Mouse (Mus musculus): ENCODE measurements around the gene Hyal3. TPM values are rescaled to one million over a fixed set of nuclear protein-coding genes. Genes with fewer than 3 reads are reported as not detected.

The Hyal3 gene
- 1.8 and 2.2 TPM in 2 replicates for polyA plus RNA-seq (2015; fragmentation: Nextera tagmentation; extraction: Ambion mirVana)

- H3K9me3 ChIP-seq, result no peaks in the 10 kb centered on the region
- peak within 1 kb of the TSS; percentile 54 for H3K9ac ChIP-seq
- H3K27me3 ChIP-seq, result no peaks in the 10 kb centered on the region
- H3K36me3 ChIP-seq, result no peaks in the 10 kb centered on the region
- H3K4me3 ChIP-seq, result peak within 1 kb of the TSS; percentile 60
- under 1% methylated on average over 32 of the region's 32 CpGs for WGBS
- H3K27ac ChIP-seq (replicated peaks), result peak within 1 kb of the TSS; percentile 82
- H3K4me1 ChIP-seq (replicated peaks), result peaks cover 31% of the 10 kb centered on the region
- ATAC-seq (ENCODE audit: low FRiP score, low read depth), result peak; percentile 76
- peak within 1 kb of the TSS; percentile 92 for H3K4me2 ChIP-seq
Measured at GRCm38 (mm10) chr9:107580501-107581317, at the start of gene Hyal3. Gene Hyal3 (plus strand): TSS chr9:107580818.

DNA sequence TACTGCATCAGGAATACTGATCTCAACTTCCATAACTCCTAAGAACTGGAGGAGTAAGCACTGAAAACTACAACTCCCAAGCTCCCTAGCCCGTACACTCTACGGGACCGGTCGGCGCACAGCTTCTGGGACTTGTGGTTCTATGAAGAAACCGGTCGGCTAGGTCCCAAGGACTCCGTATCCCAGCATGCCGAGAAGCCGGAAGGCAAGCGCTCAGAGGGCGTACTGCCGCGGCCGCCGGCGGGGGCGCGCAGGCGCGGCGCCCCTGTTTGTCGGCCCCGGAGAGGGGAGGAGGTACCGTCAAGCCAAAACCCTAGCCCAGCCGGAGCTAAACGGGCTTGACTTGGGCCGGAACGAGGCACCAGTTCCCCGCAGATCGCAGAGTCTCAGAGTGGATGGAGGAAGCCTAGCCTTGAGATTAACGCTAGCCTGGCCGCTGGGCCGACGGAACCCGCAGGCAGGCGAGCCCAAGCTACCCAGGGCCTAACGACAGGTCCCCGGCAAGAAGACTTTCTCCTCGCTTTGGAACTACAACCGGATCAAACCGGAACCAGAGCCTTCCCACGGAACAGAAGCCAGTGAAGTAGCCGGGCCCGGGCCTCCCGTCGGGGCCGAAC, 46.7 kb upstream of the Hyal3 start, which contains the start of gene Tmem115:
TSS of gene Tmem115 (plus strand) at position 155 of the 617 bp plus-strand sequence.
- H3K36me3 ChIP-seq, result peaks cover 16% of the 10 kb centered on the region
- H3K4me2 ChIP-seq, result peak within 1 kb of the TSS; percentile 99
- peak within 1 kb of the TSS; percentile 80 for H3K4me3 ChIP-seq
- H3K27me3 ChIP-seq, result no peaks in the 10 kb centered on the region
- H3K27ac ChIP-seq (replicated peaks), result peak within 1 kb of the TSS; percentile 83
- no peaks in the 10 kb centered on the region for H3K9me3 ChIP-seq
- WGBS, result under 1% methylated on average over 45 of the region's 48 CpGs
- H3K4me1 ChIP-seq (replicated peaks), result peaks cover 40% of the 10 kb centered on the region
- H3K9ac ChIP-seq, result peak within 1 kb of the TSS; percentile 84
- peak; percentile 98 for ATAC-seq (ENCODE audit: low FRiP score, low read depth)

- H3K27me3 ChIP-seq, result no peaks in the 10 kb centered on the region
- H3K27ac ChIP-seq (replicated peaks), result peak overlapping the region; percentile 83
- H3K4me3 ChIP-seq, result peak overlapping the region; percentile 80
- peaks cover 40% of the 10 kb centered on the region for H3K4me1 ChIP-seq (replicated peaks)
- 1% methylated on average over 40 of the region's 40 CpGs for WGBS
- peak overlapping the region; percentile 84 for H3K9ac ChIP-seq
- no peaks in the 10 kb centered on the region for H3K9me3 ChIP-seq
- peak overlapping the region; percentile 99 for H3K4me2 ChIP-seq
- peaks cover 23% of the 10 kb centered on the region for H3K36me3 ChIP-seq
- ATAC-seq (ENCODE audit: low FRiP score, low read depth), result peak; percentile 2; the same call in 1 of the 2 replicates
Measured at GRCm38 (mm10) chr9:107534408-107535202, 46.0 kb upstream of the Hyal3 start.

- no peak for ATAC-seq (ENCODE audit: low FRiP score, low read depth)
- no peak overlapping the region for H3K27ac ChIP-seq (replicated peaks)
- no peaks in the 10 kb centered on the region for H3K27me3 ChIP-seq
- no peak overlapping the region for H3K9ac ChIP-seq
- no peak overlapping the region for H3K4me3 ChIP-seq
- peaks cover 64% of the 10 kb centered on the region for H3K4me1 ChIP-seq (replicated peaks)
- no peaks in the 10 kb centered on the region for H3K9me3 ChIP-seq
- no peak overlapping the region for H3K4me2 ChIP-seq
- WGBS, result 87% methylated on average over 7 of the region's 7 CpGs
- H3K36me3 ChIP-seq, result peaks cover 29% of the 10 kb centered on the region
Measured at GRCm38 (mm10) chr9:107538231-107538630, 42.4 kb upstream of the Hyal3 start.

DNA sequence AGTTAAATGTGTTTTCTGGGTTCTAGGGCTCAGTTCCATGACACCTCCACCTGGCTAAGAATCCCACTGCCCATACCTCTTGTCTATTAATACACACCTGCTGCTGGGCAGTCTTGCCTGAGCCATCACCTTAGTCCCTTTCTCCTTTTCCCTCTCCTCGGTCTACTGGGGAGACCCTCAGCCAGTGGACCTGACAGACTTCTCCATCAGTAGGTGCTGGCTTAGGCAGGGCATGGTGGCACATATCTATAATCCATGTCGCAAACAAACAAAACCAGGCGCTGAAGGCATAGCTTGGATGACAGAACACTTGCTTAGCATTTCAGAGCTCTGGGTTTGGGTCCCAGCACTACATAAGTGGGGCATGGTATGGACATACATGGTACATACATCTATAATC, 41.9 kb upstream of the Hyal3 start:
- no peak for ATAC-seq (ENCODE audit: low FRiP score, low read depth)
- Histone ChIP-seq H3K27ac (replicated peaks) (no peak overlapping the region), H3K4me3 (no peak overlapping the region), H3K4me2 (no peak overlapping the region), H3K9me3 (no peaks in the 10 kb centered on the region), H3K4me1 (replicated peaks) (peaks cover 61% of the 10 kb centered on the region), H3K36me3 (peaks cover 32% of the 10 kb centered on the region), H3K27me3 (no peaks in the 10 kb centered on the region), H3K9ac (no peak overlapping the region)
- WGBS, result 91% methylated on average over 3 of the region's 3 CpGs

DNA sequence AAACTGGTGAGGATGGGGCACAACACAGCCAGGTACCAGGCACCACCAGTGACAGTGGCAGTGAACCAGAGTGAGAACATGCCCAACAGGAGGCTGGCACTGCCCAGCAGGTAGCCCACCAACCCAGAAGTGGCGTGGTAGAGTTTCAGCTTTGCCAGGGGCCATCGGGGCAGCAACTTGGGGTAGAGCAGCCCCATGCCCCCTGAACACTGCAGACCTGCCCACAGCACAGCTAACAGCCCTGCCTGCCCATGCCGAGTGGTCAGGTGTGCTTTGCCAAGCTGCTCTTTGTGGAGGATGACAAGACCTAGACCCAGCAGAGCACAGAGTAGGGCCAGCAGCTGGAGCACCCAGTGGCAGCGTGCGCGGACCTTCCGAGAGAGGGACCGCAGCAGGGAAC, 40.7 kb upstream of the Hyal3 start:
- Histone ChIP-seq H3K36me3 (peaks cover 43% of the 10 kb centered on the region), H3K9ac (no peak overlapping the region), H3K27ac (replicated peaks) (no peak overlapping the region), H3K27me3 (no peaks in the 10 kb centered on the region), H3K4me3 (no peak overlapping the region), H3K4me1 (replicated peaks) (peaks cover 59% of the 10 kb centered on the region), H3K9me3 (no peaks in the 10 kb centered on the region), H3K4me2 (0 out of 2 replicates have a peak overlapping the region, but pooled peaks have one; percentile 72)
- no peak for ATAC-seq (ENCODE audit: low FRiP score, low read depth)
- 98% methylated on average over 8 of the region's 8 CpGs for WGBS

DNA sequence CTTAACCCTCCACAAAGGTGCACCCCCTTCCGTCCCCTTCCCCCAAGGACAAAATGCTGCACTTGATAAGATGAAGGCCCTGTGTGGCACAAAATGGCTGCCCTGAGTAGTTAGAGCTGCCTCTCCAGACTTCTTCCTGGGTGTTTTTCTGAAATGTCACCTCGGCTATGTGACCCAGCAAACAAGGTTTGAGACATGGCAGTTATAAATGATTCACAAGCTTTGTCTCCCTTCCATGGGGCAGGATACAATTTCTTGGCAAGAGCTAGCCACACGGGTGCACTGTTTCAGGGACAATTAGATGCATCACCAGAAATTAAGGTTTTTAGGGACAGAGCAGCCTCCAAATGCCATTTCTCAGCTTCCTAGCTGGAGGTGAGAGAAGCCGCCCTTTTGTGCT, 40.2 kb upstream of the Hyal3 start:
- Histone ChIP-seq H3K9ac (no peak overlapping the region), H3K9me3 (no peaks in the 10 kb centered on the region), H3K4me1 (replicated peaks) (peaks cover 55% of the 10 kb centered on the region), H3K27me3 (no peaks in the 10 kb centered on the region), H3K4me3 (peak overlapping the region; percentile 75), H3K27ac (replicated peaks) (0 out of 2 replicates have a peak overlapping the region, but pooled peaks have one; percentile 82), H3K36me3 (peaks cover 46% of the 10 kb centered on the region), H3K4me2 (peak overlapping the region; percentile 72)
- WGBS, result 67% methylated on average over 4 of the region's 4 CpGs
- no peak for ATAC-seq (ENCODE audit: low FRiP score, low read depth)

- peak overlapping the region; percentile 63 for H3K9ac ChIP-seq
- no peaks in the 10 kb centered on the region for H3K27me3 ChIP-seq
- H3K4me1 ChIP-seq (replicated peaks), result peaks cover 49% of the 10 kb centered on the region
- no peaks in the 10 kb centered on the region for H3K9me3 ChIP-seq
- peak overlapping the region; percentile 72 for H3K4me2 ChIP-seq
- H3K36me3 ChIP-seq, result peaks cover 46% of the 10 kb centered on the region
- no peak for ATAC-seq (ENCODE audit: low FRiP score, low read depth)
- whole genome bisulfite sequencing, result 31% methylated on average over 10 of the region's 10 CpGs
- peak overlapping the region; percentile 82; the same call in 1 of the 2 replicates for H3K27ac ChIP-seq (replicated peaks)
- H3K4me3 ChIP-seq, result peak overlapping the region; percentile 75
Measured at GRCm38 (mm10) chr9:107541005-107541404, 39.6 kb upstream of the Hyal3 start.

DNA sequence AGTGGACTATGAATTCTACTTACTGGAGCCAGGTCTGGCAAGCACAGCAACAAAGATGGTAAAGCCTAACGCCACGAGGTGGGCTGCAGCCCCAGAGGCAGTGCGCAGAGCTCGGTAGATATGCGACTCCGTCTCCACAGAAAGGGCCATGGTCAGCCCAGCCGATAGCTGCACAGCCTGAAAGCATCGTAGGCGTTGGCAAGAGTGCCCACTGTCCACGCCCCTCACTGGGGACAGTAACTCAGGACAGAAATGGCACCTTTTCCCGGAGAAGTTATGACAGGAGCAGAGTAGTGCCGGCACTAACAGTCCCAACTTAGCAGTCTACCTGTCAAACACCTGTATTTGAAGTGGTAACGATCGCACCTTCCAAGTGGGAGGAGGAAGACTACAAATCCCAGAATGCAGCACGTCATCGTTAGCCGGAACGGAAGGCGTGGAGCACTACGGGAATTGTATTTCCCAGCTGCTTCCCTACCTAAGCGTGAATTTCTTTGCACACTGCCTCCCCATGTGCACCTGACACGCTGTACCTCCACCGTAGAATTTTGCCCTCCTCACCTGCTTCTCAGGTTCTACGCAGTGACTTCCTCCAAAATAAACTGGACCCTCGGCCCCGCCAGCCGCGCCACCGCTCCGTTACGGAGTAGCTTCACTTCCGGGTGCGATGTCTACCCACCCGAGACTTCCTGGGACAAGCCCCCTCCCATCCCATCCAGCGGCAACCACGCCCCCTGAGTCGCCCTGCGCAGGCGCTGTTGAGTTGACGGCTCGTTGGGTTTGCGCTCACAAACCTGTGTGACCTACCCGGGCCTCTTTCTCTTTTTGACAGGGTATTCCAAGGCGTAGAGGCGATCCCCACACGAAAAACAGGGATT, 38.9 kb upstream of the Hyal3 start, which contains the start of the genes Cyb561d2 and Nprl2:
TSS of gene Cyb561d2 (minus strand) at position 720 of the 878 bp plus-strand sequence.
TSS of gene Nprl2 (plus strand) at position 753 of the 878 bp plus-strand sequence.
- WGBS, result under 1% methylated on average over 46 of the region's 46 CpGs
- Histone ChIP-seq H3K36me3 (peaks cover 46% of the 10 kb centered on the region), H3K9me3 (no peaks in the 10 kb centered on the region), H3K27ac (replicated peaks) (peak within 1 kb of the TSS; percentile 82), H3K27me3 (no peaks in the 10 kb centered on the region), H3K4me1 (replicated peaks) (peaks cover 46% of the 10 kb centered on the region), H3K4me3 (peak within 1 kb of the TSS; percentile 75), H3K9ac (peak within 1 kb of the TSS; percentile 63), H3K4me2 (peak within 1 kb of the TSS; percentile 72)
- peak; percentile 88 for ATAC-seq (ENCODE audit: low FRiP score, low read depth)

- H3K36me3 ChIP-seq, result peaks cover 46% of the 10 kb centered on the region
- 0 out of 2 replicates have a peak, but pooled peaks have one; percentile 23 for ATAC-seq (ENCODE audit: low FRiP score, low read depth)
- H3K27ac ChIP-seq (replicated peaks), result peak overlapping the region; percentile 82
- H3K4me2 ChIP-seq, result peak overlapping the region; percentile 72
- peak overlapping the region; percentile 75 for H3K4me3 ChIP-seq
- no peaks in the 10 kb centered on the region for H3K27me3 ChIP-seq
- H3K4me1 ChIP-seq (replicated peaks), result peaks cover 46% of the 10 kb centered on the region
- H3K9me3 ChIP-seq, result no peaks in the 10 kb centered on the region
- H3K9ac ChIP-seq, result peak overlapping the region; percentile 63
- 2% methylated on average over 11 of the region's 11 CpGs for WGBS
Measured at GRCm38 (mm10) chr9:107542352-107542686, 38.3 kb upstream of the Hyal3 start.

GRCm38 (mm10) chr9:107542721-107543120, 37.9 kb upstream of the Hyal3 start:
- H3K9me3 ChIP-seq, result no peaks in the 10 kb centered on the region
- H3K4me1 ChIP-seq (replicated peaks), result peaks cover 46% of the 10 kb centered on the region
- H3K4me2 ChIP-seq, result peak overlapping the region; percentile 72
- H3K4me3 ChIP-seq, result peak overlapping the region; percentile 75
- H3K27ac ChIP-seq (replicated peaks), result no peak overlapping the region
- 50% methylated on average over 8 of the region's 8 CpGs for WGBS
- peaks cover 42% of the 10 kb centered on the region for H3K36me3 ChIP-seq
- peak overlapping the region; percentile 63; the same call in 1 of the 2 replicates for H3K9ac ChIP-seq
- ATAC-seq (ENCODE audit: low FRiP score, low read depth), result no peak
- no peaks in the 10 kb centered on the region for H3K27me3 ChIP-seq

All from hindbrain, embryonic 15.5 days (tissue).